Mouse (Mus musculus) stomach, embryonic 14.5 days (tissue): ENCODE measurements at regions not wholly inside any gene's neighbourhood (a gene's known extent, or its start where the extent isn't known, plus 50 kb on each side); places are given as distances from the start of the nearest gene placed in this dataset.

Experiments
- ATAC-seq: fragments of 200-750 bp; cut with Nextera tagmentation; 2 replicates; pipeline ENCODE4 v1.8.0; 2017; ENCODE audit warnings: low read depth, moderate TSS enrichment; ENCODE audit not compliant: insufficient number of reproducible peaks, insufficient read depth, low FRiP score
- H3K27ac ChIP-seq: fragments of 300-500 bp; sonication (generic); 2 replicates; pipeline ENCODE4 v1.5.1; 2014; ENCODE audit warnings: mild to moderate bottlenecking, low read length, moderate library complexity, mixed read lengths
- H3K27me3 ChIP-seq: fragments of 300-500 bp; sonication (generic); 2 replicates; pipeline ENCODE4 v1.6.1; 2014; ENCODE audit warnings: low read length, control low read depth, mixed read lengths; ENCODE audit not compliant: control insufficient read depth, insufficient read depth
- H3K36me3 ChIP-seq: fragments of 300-500 bp; sonication (generic); 2 replicates; pipeline ENCODE4 v1.6.1; 2014; ENCODE audit warnings: mild to moderate bottlenecking, control low read depth, low read length, moderate library complexity, mixed read lengths; ENCODE audit not compliant: control insufficient read depth, insufficient read depth
- H3K4me1 ChIP-seq: fragments of 300-500 bp; sonication (generic); 2 replicates; pipeline ENCODE4 v1.6.1; 2014; ENCODE audit warnings: low read length, control low read depth, mixed read lengths; ENCODE audit not compliant: control insufficient read depth, insufficient read depth
- H3K4me2 ChIP-seq: fragments of 300-500 bp; sonication (generic); replicated peaks from 2 replicates; pipeline ENCODE4 v1.6.1; 2014; ENCODE audit warnings: low read depth, low read length, control low read depth
- H3K4me3 ChIP-seq: fragments of 300-500 bp; sonication (generic); 2 replicates; pipeline ENCODE4 v1.5.1; 2014; ENCODE audit warnings: low read depth, low read length, control low read depth
- H3K9ac ChIP-seq: fragments of 300-500 bp; sonication (generic); replicated peaks from 2 replicates; pipeline ENCODE4 v1.6.1; 2014; ENCODE audit warnings: low read depth, mild to moderate bottlenecking, control low read depth, low read length, moderate library complexity, mixed read lengths
- H3K9me3 ChIP-seq: fragments of 300-500 bp; sonication (generic); 2 replicates; pipeline ENCODE4 v1.6.1; 2016; ENCODE audit warnings: low read depth, low read length, control low read depth; ENCODE audit not compliant: control insufficient read depth
- WGBS: fragments of 180-500 bp; shearing (Covaris S2); extraction: QIAGEN DNeasy Blood & Tissue Kit; methylation state at CpG from one replicate; pipeline ENCODE4 v1.1.7; 2014; 5-methylcytosine and 5-hydroxymethylcytosine counted together

DNA sequence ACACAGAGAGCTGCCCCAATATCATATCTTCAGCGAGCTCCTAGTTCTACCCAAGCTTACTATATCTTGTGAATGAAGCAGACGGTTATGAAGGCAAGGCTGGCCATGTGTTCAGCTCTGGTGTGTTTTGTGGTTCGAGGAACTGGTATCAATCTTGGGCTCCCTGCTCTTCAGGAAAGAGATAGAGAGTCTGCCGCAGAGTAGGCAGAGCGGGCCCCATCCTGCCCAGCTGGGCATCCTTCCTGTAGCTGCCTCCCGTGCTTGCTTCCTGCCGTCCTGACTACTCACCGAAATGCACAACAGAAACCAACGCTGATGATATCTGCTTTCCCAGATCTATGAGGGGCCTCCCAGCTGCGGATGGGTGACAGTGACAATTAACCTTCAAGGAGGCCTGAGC, 60.3 kb downstream of the Snrpe start:
- H3K4me1 ChIP-seq, result no peaks in the 10 kb centered on the region
- H3K4me3 ChIP-seq, result no peak overlapping the region
- no peak overlapping the region for H3K27ac ChIP-seq
- H3K4me2 ChIP-seq, result no peak overlapping the region
- WGBS, result 78% methylated on average over 10 of the region's 10 CpGs
- ATAC-seq, result no peak
- no peaks in the 10 kb centered on the region for H3K9me3 ChIP-seq
- H3K36me3 ChIP-seq, result no peaks in the 10 kb centered on the region
- H3K9ac ChIP-seq, result no peak overlapping the region
- no peaks in the 10 kb centered on the region for H3K27me3 ChIP-seq

DNA sequence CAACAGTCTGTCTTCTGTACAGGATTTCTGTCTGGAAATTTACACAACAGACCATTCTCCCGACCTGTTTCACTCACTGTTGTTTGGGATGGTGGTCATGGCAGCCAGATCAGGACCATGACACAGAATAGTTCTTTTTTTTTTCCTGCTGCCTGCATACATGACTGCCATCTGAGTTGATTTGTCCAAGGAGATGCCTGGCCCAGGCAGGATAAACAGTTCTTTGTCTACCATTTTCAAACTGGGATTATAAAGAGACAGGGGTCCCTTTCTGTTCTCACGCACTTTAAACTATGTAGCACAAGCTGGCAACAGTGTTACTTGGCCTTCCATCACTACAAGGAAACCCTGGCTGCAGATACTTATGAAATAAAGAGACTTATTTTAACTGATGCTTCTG, 61.1 kb downstream of the Snrpe start:
- H3K4me3 ChIP-seq, result no peak overlapping the region
- WGBS, result 45% methylated on average over 2 of the region's 2 CpGs
- H3K27ac ChIP-seq, result no peak overlapping the region
- no peaks in the 10 kb centered on the region for H3K4me1 ChIP-seq
- no peaks in the 10 kb centered on the region for H3K36me3 ChIP-seq
- no peaks in the 10 kb centered on the region for H3K27me3 ChIP-seq
- no peak overlapping the region for H3K4me2 ChIP-seq
- no peaks in the 10 kb centered on the region for H3K9me3 ChIP-seq
- H3K9ac ChIP-seq, result no peak overlapping the region
- no peak for ATAC-seq

DNA sequence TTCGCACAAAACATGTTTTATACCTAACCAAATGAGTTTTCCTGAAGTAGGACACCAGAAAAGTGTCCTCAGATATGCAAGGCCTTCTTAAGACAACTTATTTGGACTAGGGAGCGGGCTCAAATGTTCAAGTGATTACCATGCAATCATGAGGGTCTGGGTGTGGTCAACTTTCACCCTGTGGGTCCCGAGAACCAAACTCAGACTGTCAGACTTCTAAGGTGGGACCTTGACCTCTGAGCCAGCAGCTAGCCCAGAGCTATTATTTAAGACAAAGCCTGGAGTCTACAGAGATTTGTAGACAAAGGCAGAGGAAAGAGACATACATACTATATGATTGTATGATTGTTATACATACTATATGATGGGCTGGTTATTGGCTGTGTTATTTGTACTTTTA, 62.5 kb downstream of the Snrpe start:
- Histone ChIP-seq H3K27me3 (no peaks in the 10 kb centered on the region), H3K36me3 (no peaks in the 10 kb centered on the region), H3K4me1 (no peaks in the 10 kb centered on the region), H3K9ac (no peak overlapping the region), H3K4me2 (no peak overlapping the region), H3K4me3 (no peak overlapping the region), H3K27ac (no peak overlapping the region), H3K9me3 (no peaks in the 10 kb centered on the region)
- 69% methylated on average over 3 of the region's 3 CpGs for WGBS
- ATAC-seq, result no peak

DNA sequence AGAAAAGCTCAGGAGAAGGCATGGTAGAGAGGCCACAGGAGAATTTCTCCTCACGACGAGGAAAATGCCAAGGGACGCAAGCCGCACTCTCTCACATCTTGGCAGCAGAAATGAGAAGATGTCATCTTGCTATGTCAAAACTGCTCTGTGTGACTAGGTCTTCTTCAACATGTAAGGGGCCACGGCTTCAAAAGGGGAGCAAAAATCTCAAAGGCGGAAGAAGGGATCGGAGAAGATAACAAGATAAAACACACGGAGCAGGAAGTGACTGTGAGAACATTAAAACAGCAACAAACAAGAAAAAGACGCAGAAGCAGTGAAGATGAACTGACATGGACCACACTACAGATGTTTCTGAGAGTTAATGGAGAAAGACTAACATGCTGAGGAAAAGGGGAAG, 65.1 kb downstream of the Snrpe start:
- H3K36me3 ChIP-seq, result no peaks in the 10 kb centered on the region
- ATAC-seq, result no peak
- 88% methylated on average over 9 of the region's 9 CpGs for whole genome bisulfite sequencing
- H3K4me3 ChIP-seq, result no peak overlapping the region
- H3K27ac ChIP-seq, result no peak overlapping the region
- no peaks in the 10 kb centered on the region for H3K9me3 ChIP-seq
- no peak overlapping the region for H3K9ac ChIP-seq
- no peaks in the 10 kb centered on the region for H3K27me3 ChIP-seq
- H3K4me1 ChIP-seq, result 0 out of 2 replicates have a peak, but pooled peaks cover 3% of the 10 kb centered on the region
- H3K4me2 ChIP-seq, result no peak overlapping the region

DNA sequence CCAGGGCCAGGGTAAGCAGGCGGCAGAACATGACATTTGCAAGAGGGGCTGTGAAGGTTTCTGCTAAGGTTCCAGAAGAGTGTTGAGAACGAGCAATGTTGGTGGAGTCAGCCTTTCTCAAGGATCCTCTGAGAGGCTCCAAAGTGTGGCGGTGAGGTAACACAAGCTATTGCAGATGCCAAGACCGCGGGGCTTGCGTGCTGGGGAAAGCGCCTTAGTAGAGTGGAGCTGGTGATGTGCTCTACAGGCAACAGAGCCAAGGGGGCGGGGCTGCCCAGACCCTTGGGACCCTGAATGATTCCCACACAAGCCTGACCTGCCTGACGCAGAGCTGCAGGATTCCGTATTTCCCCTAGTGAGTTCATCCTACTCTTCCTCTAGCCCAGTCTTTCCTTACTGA, 66.3 kb downstream of the Snrpe start:
- 0 out of 2 replicates have a peak, but pooled peaks cover 3% of the 10 kb centered on the region for H3K4me1 ChIP-seq

DNA sequence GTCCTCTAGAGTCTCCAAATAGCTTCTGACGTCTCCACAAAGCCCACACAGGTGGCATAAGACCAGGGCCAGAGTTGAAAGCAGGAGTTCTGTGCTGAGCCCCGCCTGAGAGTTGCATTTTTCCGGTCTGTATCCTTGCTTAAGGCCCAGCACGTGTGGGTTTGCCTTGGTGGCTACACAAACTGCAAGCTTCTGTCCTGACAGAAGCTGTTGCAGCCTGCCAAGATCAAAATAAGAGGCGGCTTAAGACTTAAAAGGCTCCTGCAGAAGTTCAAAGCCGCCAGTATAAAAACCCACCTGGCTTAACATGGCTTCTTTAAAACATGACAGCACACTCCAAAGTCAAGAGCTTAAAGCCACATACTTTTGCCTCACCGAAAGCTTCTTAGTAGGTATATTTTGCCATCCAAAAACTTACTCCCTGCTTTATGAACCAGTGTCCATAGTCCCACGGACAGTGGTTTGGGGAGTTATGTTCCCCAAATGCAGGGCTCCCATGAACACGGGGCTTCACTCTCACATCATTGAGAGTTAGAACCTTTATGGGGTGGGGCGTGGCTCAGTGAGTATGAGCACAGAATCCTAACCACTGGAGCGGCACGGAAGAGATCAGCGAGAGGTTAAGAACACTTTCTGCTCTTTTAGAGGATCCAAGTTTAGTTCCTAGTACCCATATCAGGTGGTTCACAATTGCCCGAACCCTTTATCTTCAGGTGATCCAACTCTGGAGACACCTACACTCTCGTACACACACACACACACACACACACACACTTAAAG, 67.9 kb downstream of the Snrpe start:
- WGBS, result 71% methylated on average over 15 of the region's 15 CpGs
- H3K27ac ChIP-seq, result no peak overlapping the region

More for the DNA sequence above, 66.3 kb downstream of the Snrpe start:
- no peak for ATAC-seq
- 84% methylated on average over 10 of the region's 10 CpGs for WGBS
- no peak overlapping the region for H3K4me2 ChIP-seq
- H3K27me3 ChIP-seq, result no peaks in the 10 kb centered on the region
- no peak overlapping the region for H3K27ac ChIP-seq
- H3K36me3 ChIP-seq, result no peaks in the 10 kb centered on the region
- no peak overlapping the region for H3K9ac ChIP-seq
- H3K4me3 ChIP-seq, result no peak overlapping the region
- no peaks in the 10 kb centered on the region for H3K9me3 ChIP-seq

GRCm38 (mm10) chr1:133530698-133531097, 79.4 kb downstream of the Snrpe start:
- Histone ChIP-seq H3K4me3 (no peak overlapping the region), H3K27me3 (no peaks in the 10 kb centered on the region), H3K9me3 (no peaks in the 10 kb centered on the region), H3K36me3 (no peaks in the 10 kb centered on the region), H3K27ac (no peak overlapping the region), H3K4me2 (no peak overlapping the region), H3K4me1 (no peaks in the 10 kb centered on the region), H3K9ac (no peak overlapping the region)
- no peak for ATAC-seq

More for the DNA sequence above, 67.9 kb downstream of the Snrpe start:
- H3K9ac ChIP-seq, result no peak overlapping the region
- H3K4me1 ChIP-seq, result 0 out of 2 replicates have a peak, but pooled peaks cover 3% of the 10 kb centered on the region
- no peaks in the 10 kb centered on the region for H3K27me3 ChIP-seq
- no peak overlapping the region for H3K4me2 ChIP-seq
- H3K9me3 ChIP-seq, result no peaks in the 10 kb centered on the region
- ATAC-seq, result no peak
- no peak overlapping the region for H3K4me3 ChIP-seq
- no peaks in the 10 kb centered on the region for H3K36me3 ChIP-seq

- no peaks in the 10 kb centered on the region for H3K4me1 ChIP-seq
- H3K9ac ChIP-seq, result no peak overlapping the region
- no peaks in the 10 kb centered on the region for H3K36me3 ChIP-seq
- H3K9me3 ChIP-seq, result no peaks in the 10 kb centered on the region
- no peaks in the 10 kb centered on the region for H3K27me3 ChIP-seq
- WGBS, result 89% methylated on average over 10 of the region's 10 CpGs
- ATAC-seq, result no peak
- no peak overlapping the region for H3K4me3 ChIP-seq
- H3K27ac ChIP-seq, result no peak overlapping the region
- no peak overlapping the region for H3K4me2 ChIP-seq
Observed at GRCm38 (mm10) chr1:133529817-133530216, 80.3 kb downstream of the Snrpe start.
